Mouse (Mus musculus): ENCODE measurements around the gene Apba3. TPM values are rescaled to one million over a fixed set of nuclear protein-coding genes. Genes with fewer than 3 reads are reported as not detected.

Apba3 gene
- total and polyA plus RNA-seq, 3 experiments, result 68.9 to 73.2 TPM; not detected in 1

- 0 out of 2 replicates have a peak overlapping the region, but pooled peaks have one; percentile 2 for H3K27ac ChIP-seq (ENCODE audit: control insufficient read depth, low read depth, low read length)
- H3K79me2 ChIP-seq (ENCODE audit: control insufficient read depth, insufficient read depth, low read length, poor library complexity), result no peaks in the 10 kb centered on the region
Measured at GRCm38 (mm10) chr10:81233226-81233585, 33.6 kb upstream of the Apba3 start.

GRCm38 (mm10) chr10:81234206-81234605 is 32.6 kb upstream of the Apba3 start:
- Histone ChIP-seq H3K79me2 (ENCODE audit: control insufficient read depth, insufficient read depth, low read length, poor library complexity) (no peaks in the 10 kb centered on the region), H3K27ac (ENCODE audit: control insufficient read depth, low read depth, low read length) (no peak overlapping the region), H3K4me3 (ENCODE audit: control insufficient read depth in 1 of 2, insufficient read depth in 1 of 2, low read depth in 2 of 2, low read length in 2 of 2) (no peak overlapping the region), H3K9ac (ENCODE audit: control insufficient read depth, low read depth, low read length, poor library complexity, severe bottlenecking) (no peak overlapping the region), H3K27me3 (ENCODE audit: control insufficient read depth in 1 of 2, insufficient read depth in 2 of 2, low read length in 2 of 2) (peaks cover 0 to 2% of the 10 kb centered on the region in 2 experiments; a peak in 3 of 4 replicates), H3K4me1 (ENCODE audit: control insufficient read depth in 1 of 2, insufficient read depth in 2 of 2, low read length in 2 of 2) (peaks cover 0 to 12% of the 10 kb centered on the region in 2 experiments; a peak in 2 of 4 replicates), H3K9me3 (replicated peaks; ENCODE audit: insufficient read depth, low read length) (no peaks in the 10 kb centered on the region), H3K36me3 (ENCODE audit: control insufficient read depth in 1 of 2, insufficient read depth in 2 of 2, low read length in 2 of 2) (peaks cover 0 to 7% of the 10 kb centered on the region in 2 experiments; a peak in 2 of 4 replicates)
- no peak for TF ChIP-seq JUND (IDR thresholded peaks at IDR 0.05; ENCODE audit: low read depth, low read length)
- no peak for TF ChIP-seq CTCF (IDR thresholded peaks at IDR 0.05 in 2 of 3, conservative IDR thresholded peaks at IDR 0.05 in 1 of 3; ENCODE audit: control insufficient read depth in 1 of 3, insufficient read depth in 1 of 3, low read depth in 2 of 3, low read length in 3 of 3, poor library complexity in 1 of 3, severe bottlenecking in 1 of 3)
- no peak for TF ChIP-seq NRF1 (IDR thresholded peaks at IDR 0.05; ENCODE audit: insufficient read depth, low read depth, low read length, poor library complexity, severe bottlenecking)
- TF ChIP-seq E2F4 (IDR thresholded peaks at IDR 0.05; ENCODE audit: borderline replicate concordance, low read depth, low read length), result no peak
- no peak for TF ChIP-seq MAFK (IDR thresholded peaks at IDR 0.05; ENCODE audit: borderline replicate concordance, low read depth, low read length)
- DNase-seq (ENCODE audit: low read depth, low spot score), result no peak

More at GRCm38 (mm10) chr10:81233226-81233585, 33.6 kb upstream of the Apba3 start:
- TF ChIP-seq GATA1 (IDR thresholded peaks at IDR 0.05; ENCODE audit: low read depth, low read length), result no peak
- no peak for TF ChIP-seq ZKSCAN1 (IDR thresholded peaks at IDR 0.05; ENCODE audit: low read depth, low read length)
- no peak for TF ChIP-seq TBP (IDR thresholded peaks at IDR 0.05; ENCODE audit: low read depth, low read length)
- TF ChIP-seq USF2 (IDR thresholded peaks at IDR 0.05; ENCODE audit: borderline replicate concordance in 1 of 2, insufficient read depth in 1 of 2, low read depth in 1 of 2, low read length in 2 of 2), result no peak
- TF ChIP-seq GABPA (IDR thresholded peaks at IDR 0.05; ENCODE audit: low read depth, low read length), result no peak
- TF ChIP-seq MAX (IDR thresholded peaks at IDR 0.05; ENCODE audit: low read length), result no peak
- no peak for TF ChIP-seq ZMIZ1 (IDR thresholded peaks at IDR 0.05; ENCODE audit: low read depth, low read length)
- no peak for TF ChIP-seq MYB (IDR thresholded peaks at IDR 0.05; ENCODE audit: low read depth, low read length)
- no peak for TF ChIP-seq MAZ (IDR thresholded peaks at IDR 0.05; ENCODE audit: low read depth, low read length)
- no peak for TF ChIP-seq HCFC1 (IDR thresholded peaks at IDR 0.05; ENCODE audit: low read depth, low read length)
- no peak for TF ChIP-seq EP300 (IDR thresholded peaks at IDR 0.05; ENCODE audit: low read depth in 1 of 2, low read length in 2 of 2)
- TF ChIP-seq ELF1 (IDR thresholded peaks at IDR 0.05; ENCODE audit: low read depth, low read length), result no peak
- TF ChIP-seq POLR2A (IDR thresholded peaks at IDR 0.05; ENCODE audit: control insufficient read depth in 1 of 2, insufficient read depth in 1 of 2, low read depth in 1 of 2, low read length in 2 of 2, poor library complexity in 1 of 2), result no peak
- TF ChIP-seq NELFE (IDR thresholded peaks at IDR 0.05; ENCODE audit: low read depth, low read length), result no peak
- no peak for TF ChIP-seq SMC3 (IDR thresholded peaks at IDR 0.05; ENCODE audit: low read depth, low read length)
- no peak for DNase-seq (ENCODE audit: low read depth, low spot score)
- H3K27me3 ChIP-seq (ENCODE audit: control insufficient read depth in 1 of 2, insufficient read depth in 2 of 2, low read length in 2 of 2), result peaks cover 6 to 7% of the 10 kb centered on the region in 2 experiments
- no peaks in the 10 kb centered on the region for H3K9me3 ChIP-seq (replicated peaks; ENCODE audit: insufficient read depth, low read length)
- peak overlapping the region; percentile 58 to 79 for H3K4me3 ChIP-seq (ENCODE audit: control insufficient read depth in 1 of 2, insufficient read depth in 1 of 2, low read depth in 2 of 2, low read length in 2 of 2)
- H3K36me3 ChIP-seq (ENCODE audit: control insufficient read depth in 1 of 2, insufficient read depth in 2 of 2, low read length in 2 of 2), result peaks cover 0 to 7% of the 10 kb centered on the region in 2 experiments; a peak in 2 of 4 replicates
- peak overlapping the region; percentile 66 for H3K9ac ChIP-seq (ENCODE audit: control insufficient read depth, low read depth, low read length, poor library complexity, severe bottlenecking)
- peaks cover 0 to 12% of the 10 kb centered on the region in 2 experiments; a peak in 2 of 4 replicates for H3K4me1 ChIP-seq (ENCODE audit: control insufficient read depth in 1 of 2, insufficient read depth in 2 of 2, low read length in 2 of 2)
